Mouse (Mus musculus) lung, adult 2 months (tissue): Measurements from ENCODE around the gene Vgll4. TPM values are rescaled to one million over a fixed set of nuclear protein-coding genes. Genes with fewer than 3 reads are reported as not detected.

ENCODE experiments used
- DNase-seq: peaks from one replicate; pipeline ENCODE4 v3.0.0; 2022
- H3K4me1 ChIP-seq: fragments of 200-500 bp; 2 replicates; pipeline ENCODE4 v1.6.1; 2011; ENCODE audit warnings: low read length; ENCODE audit not compliant: control insufficient read depth, insufficient read depth
- H3K4me3 ChIP-seq: fragments of 200-500 bp; replicated peaks from 2 replicates; pipeline ENCODE3; 2011; ENCODE audit warnings: low read depth, mild to moderate bottlenecking, control low read depth, low read length; ENCODE audit errors: extremely low read depth
- CTCF ChIP-seq: fragments of 200-500 bp; IDR thresholded peaks from 2 replicates; pipeline ENCODE4 v1.5.1; 2011; ENCODE audit warnings: mild to moderate bottlenecking, low read length, control low read depth; ENCODE audit not compliant: insufficient read depth
- POLR2A ChIP-seq: fragments of 200-500 bp; IDR thresholded peaks from 2 replicates; pipeline ENCODE4 v1.6.1; 2011; ENCODE audit warnings: low read depth, mild to moderate bottlenecking, control low read depth, low read length, borderline replicate concordance; ENCODE audit errors: extremely low read depth
- WGBS: fragments of 180-500 bp; shearing (Covaris S2); methylation state at CpG from one replicate; pipeline ENCODE4 v1.1.7; 2018; 5-methylcytosine and 5-hydroxymethylcytosine counted together
- polyA plus RNA-seq: library from polyadenylated mRNA; depleted of rRNA; stranded (reverse); fragments of >200 nt; gene quantifications from 2 replicates; pipeline ENCODE4 v1.2.3, GENCODE M21; 2012

The Vgll4 gene
- polyA plus RNA-seq, 1 experiment = 80.8 TPM

- DNase-seq = no peak
- Histone ChIP-seq H3K4me3 (no peak overlapping the region), H3K4me1 (peaks cover 55% of the 10 kb centered on the region)
Observed at GRCm38 (mm10) chr6:114915915-114916714, 53.7 kb downstream of the Vgll4 start.

GRCm38 (mm10) chr6:114914041-114914716 lies 55.6 kb downstream of the Vgll4 start:
- WGBS = 57% methylated on average over 10 of the region's 10 CpGs
- Histone ChIP-seq H3K4me1 (peaks cover 51% of the 10 kb centered on the region), H3K4me3 (no peak overlapping the region)
- peak; percentile 33 for DNase-seq
- TF ChIP-seq CTCF = no peak
- TF ChIP-seq POLR2A = no peak

More at GRCm38 (mm10) chr6:114915915-114916714, 53.7 kb downstream of the Vgll4 start:
- TF ChIP-seq CTCF (no peak), POLR2A (no peak)
- 14% methylated on average over 19 of the region's 19 CpGs for WGBS

DNA sequence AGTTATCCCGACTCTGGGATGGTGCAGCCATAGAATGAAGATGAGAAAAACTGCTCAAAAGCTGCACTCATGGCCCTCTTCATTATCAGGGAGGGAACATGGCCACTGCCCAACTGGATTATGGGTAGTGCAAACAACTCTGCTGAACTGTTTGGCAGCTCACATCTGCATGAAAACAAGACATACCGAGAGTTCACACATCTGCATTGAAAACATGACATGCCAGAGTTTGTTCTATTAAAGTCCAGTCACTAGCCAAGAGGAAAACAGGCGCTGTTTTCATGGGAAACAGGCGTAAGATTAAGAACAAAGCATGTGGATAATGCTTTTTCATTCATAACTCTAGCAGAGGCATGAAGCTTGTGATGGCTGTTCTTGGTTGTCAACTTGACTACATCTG lies 56.7 kb downstream of the Vgll4 start:
- DNase-seq = no peak
- Histone ChIP-seq H3K4me1 (peaks cover 42% of the 10 kb centered on the region), H3K4me3 (no peak overlapping the region)
- TF ChIP-seq CTCF (no peak), POLR2A (no peak)
- 27% methylated on average over 4 of the region's 4 CpGs for WGBS

GRCm38 (mm10) chr6:114911540-114911939 lies 58.3 kb downstream of the Vgll4 start:
- no peak for TF ChIP-seq CTCF
- no peak for TF ChIP-seq POLR2A
- no peak for DNase-seq
- H3K4me1 ChIP-seq = peaks cover 41% of the 10 kb centered on the region
- 41% methylated on average over 3 of the region's 3 CpGs for WGBS
- no peak overlapping the region for H3K4me3 ChIP-seq

DNA sequence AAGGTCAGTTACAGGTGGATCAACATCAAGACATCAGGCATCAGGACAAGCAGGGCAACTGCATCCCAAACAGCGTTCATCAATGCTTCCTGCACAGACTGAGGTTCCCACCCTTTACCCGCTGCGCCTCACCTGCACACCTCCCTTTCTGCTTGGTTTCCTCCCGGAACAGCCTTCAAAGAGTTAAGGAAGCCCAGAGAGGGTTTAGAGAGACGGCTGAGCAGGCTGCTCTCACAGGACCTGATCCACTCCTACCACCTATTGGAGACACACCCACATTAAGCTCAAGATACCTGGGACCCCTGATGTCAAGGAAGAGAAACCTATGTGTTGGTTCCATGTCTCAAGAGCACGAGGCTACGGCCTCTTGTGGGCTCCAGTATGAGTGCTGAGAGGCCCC lies 60.0 kb downstream of the Vgll4 start:
- Histone ChIP-seq H3K4me1 (peaks cover 43% of the 10 kb centered on the region), H3K4me3 (no peak overlapping the region)
- WGBS = 71% methylated on average over 7 of the region's 7 CpGs

GRCm38 (mm10) chr6:114907459-114907858 lies 62.3 kb downstream of the Vgll4 start:
- Histone ChIP-seq H3K4me1 (peaks cover 28% of the 10 kb centered on the region), H3K4me3 (no peak overlapping the region)
- WGBS = 85% methylated on average over 6 of the region's 6 CpGs
- DNase-seq = no peak
- TF ChIP-seq CTCF = no peak
- no peak for TF ChIP-seq POLR2A

More for the DNA sequence above, 60.0 kb downstream of the Vgll4 start:
- TF ChIP-seq CTCF (no peak), POLR2A (no peak)
- no peak for DNase-seq

DNA sequence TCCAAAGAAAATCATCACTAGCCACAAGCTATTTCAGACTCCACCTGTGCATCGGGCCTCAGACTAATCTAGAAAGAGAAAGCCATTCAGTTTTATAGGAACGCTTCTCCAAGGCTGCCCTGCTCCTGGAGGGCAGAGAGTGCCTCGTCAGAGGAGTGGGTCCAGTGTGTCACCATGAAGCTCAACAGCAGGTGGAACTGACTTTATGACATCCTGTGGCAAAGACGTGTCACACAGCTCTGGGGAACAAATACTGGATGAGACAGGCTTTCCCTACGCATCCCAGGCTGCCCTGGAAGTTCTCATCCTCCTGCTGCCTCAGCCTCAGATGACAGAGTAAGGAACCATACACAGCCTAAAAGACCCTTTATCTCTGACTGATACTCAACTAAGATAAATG lies 63.6 kb downstream of the Vgll4 start:
- H3K4me1 ChIP-seq = peaks cover 32% of the 10 kb centered on the region
- no peak for DNase-seq
- WGBS = 51% methylated on average over 5 of the region's 5 CpGs
- no peak overlapping the region for H3K4me3 ChIP-seq
- TF ChIP-seq CTCF (no peak), POLR2A (no peak)

DNA sequence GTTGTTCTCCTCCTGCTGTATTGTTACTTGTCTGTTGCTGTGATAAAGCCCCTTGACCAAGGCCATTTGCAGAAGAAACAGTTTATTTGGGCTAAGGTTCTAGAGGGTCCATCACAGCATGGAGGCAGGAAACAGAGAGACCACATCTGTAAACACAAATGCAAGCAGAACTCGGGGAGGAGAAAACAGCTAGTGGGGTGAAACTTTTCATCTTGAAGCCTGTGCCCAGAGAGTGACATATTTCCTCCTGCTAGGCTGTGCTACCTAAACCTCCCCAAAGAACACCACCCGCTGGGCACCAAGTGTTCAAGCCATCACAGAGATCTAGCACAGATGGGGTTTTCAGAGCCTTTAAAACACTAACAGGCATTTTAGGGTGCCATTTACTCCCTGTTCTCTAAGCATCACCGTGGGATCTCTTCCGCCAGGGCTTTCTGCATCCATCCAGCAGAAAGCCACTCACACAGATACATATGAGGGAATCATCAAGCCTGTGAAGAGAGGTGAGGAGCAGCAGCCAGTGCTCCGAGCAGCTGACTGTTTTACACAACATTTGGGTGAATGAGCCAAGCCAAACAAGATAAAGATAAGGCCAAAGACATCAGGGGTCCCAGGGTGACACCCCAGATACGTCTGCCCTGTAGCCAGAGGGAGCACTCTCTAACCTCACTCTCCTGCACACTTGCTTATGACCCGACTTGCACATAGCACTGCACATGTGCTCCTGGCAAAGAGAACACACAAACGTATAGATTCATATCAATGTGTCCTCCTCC lies 64.4 kb downstream of the Vgll4 start:
- no peak overlapping the region for H3K4me3 ChIP-seq
- no peak for TF ChIP-seq CTCF
- TF ChIP-seq POLR2A = no peak
- WGBS = 44% methylated on average over 8 of the region's 8 CpGs
- H3K4me1 ChIP-seq = peaks cover 32% of the 10 kb centered on the region
- no peak for DNase-seq

- 80% methylated on average over 3 of the region's 3 CpGs for WGBS
- TF ChIP-seq CTCF (no peak), POLR2A (no peak)
Observed at GRCm38 (mm10) chr6:114904818-114905217, 65.0 kb downstream of the Vgll4 start.

DNA sequence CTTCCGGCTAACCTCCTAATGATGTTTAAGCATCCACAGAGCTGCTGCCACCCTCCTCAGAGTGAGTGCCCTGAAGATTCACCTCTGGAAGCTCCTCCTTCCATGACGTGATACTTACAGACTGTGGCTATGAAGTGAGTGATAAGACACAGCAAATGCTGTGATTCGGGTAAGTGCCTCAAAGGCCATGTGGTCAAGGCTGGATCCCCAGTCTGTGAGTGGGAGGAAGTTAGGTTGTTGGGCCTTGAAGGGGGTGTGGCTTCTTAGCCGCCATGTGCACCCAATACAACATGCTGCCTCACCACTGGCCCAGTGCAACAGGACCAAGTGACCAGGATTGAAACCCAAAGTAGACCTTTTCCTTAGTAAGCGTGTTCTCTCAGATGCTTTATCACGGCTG lies 65.6 kb downstream of the Vgll4 start:
- TF ChIP-seq CTCF = no peak
- no peak for TF ChIP-seq POLR2A
- Histone ChIP-seq H3K4me3 (no peak overlapping the region), H3K4me1 (peaks cover 38% of the 10 kb centered on the region)
- DNase-seq = no peak
- WGBS = 59% methylated on average over 6 of the region's 6 CpGs

More at GRCm38 (mm10) chr6:114904818-114905217, 65.0 kb downstream of the Vgll4 start:
- no peak for DNase-seq
- H3K4me1 ChIP-seq = peaks cover 36% of the 10 kb centered on the region
- no peak overlapping the region for H3K4me3 ChIP-seq
